Mouse (Mus musculus): ENCODE data around the gene Fkrp. TPM values are rescaled to one million over a fixed set of nuclear protein-coding genes. Genes with fewer than 3 reads are reported as not detected.

The Fkrp gene
- polyA plus RNA-seq, 2 experiments, result 26.9 to 29.9 TPM

DNA sequence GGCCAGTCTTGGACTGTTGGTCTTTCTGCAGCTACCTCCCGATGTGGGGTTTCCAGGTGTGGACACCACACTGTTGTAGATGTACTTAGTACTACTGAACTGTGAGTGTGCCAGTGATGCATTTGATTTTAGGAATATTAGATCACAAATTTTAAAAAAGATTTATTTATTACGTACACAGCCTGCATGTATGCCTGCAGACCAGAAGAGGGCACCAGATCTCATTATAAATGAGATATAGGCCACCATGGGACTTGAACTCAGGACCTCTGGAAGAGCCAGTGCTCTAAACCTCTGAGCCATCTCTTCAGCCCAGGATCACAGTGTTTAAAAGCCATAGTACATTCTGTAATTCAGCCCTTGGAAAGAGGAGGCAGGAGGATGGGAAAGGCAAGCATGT, 4.0 kb downstream of the Fkrp start:
- Histone ChIP-seq H3K4me2 (replicated peaks; ENCODE audit: low read depth, low read length, severe bottlenecking) (no peak overlapping the region), H3K4me1 (ENCODE audit: control insufficient read depth, insufficient read depth, low read length) (peaks cover 26% of the 10 kb centered on the region), H3K27ac (replicated peaks; ENCODE audit: low read depth, low read length) (no peak overlapping the region), H3K9ac (ENCODE audit: low read depth, low read length, severe bottlenecking) (no peak overlapping the region), H3K27me3 (ENCODE audit: control insufficient read depth, insufficient read depth, low read length) (peaks cover 21% of the 10 kb centered on the region), H3K4me3 (replicated peaks; ENCODE audit: low read length) (no peak overlapping the region), H3K9me3 (ENCODE audit: control insufficient read depth, low read length) (no peaks in the 10 kb centered on the region), H3K36me3 (ENCODE audit: control insufficient read depth, insufficient read depth, low read length) (peaks cover 32% of the 10 kb centered on the region)
- ATAC-seq (ENCODE audit: low FRiP score, low read depth) (no peak), DNase-seq (ENCODE audit: low spot score) (no peak)
- no peak for TF ChIP-seq POLR2A (IDR thresholded peaks at IDR 0.05; ENCODE audit: borderline replicate concordance, extremely low read depth, insufficient read depth, insufficient read length)
- WGBS, result 79% methylated on average over 2 of the region's 2 CpGs

DNA sequence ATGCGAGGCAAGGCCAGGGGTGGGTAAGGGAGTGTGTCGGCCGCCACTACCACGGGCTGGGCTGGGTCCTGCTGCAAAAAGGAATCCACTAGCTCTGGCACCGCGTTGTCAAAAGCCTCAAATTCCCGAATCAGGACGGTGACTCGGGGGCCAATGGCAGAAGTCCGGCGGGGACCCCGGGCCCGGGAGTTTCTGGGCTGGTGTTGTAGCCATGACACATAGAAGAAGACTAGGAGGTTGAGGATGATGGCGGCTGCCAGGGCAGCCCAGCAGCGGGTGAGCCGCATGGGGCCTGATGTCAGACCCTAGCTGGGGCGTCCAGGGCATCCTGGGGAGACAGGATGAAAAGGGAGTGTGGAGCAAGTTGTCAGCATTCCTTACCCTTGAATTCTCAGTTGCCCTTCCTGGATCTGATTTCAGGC, 4.9 kb downstream of the Fkrp start:
- peaks cover 22% of the 10 kb centered on the region for H3K4me1 ChIP-seq (ENCODE audit: control insufficient read depth, insufficient read depth, low read length)
- 11% methylated on average over 17 of the region's 17 CpGs for WGBS
- H3K36me3 ChIP-seq (ENCODE audit: control insufficient read depth, insufficient read depth, low read length), result peaks cover 36% of the 10 kb centered on the region
- peak overlapping the region; percentile 46 for H3K4me3 ChIP-seq (replicated peaks; ENCODE audit: low read length)
- peaks cover 21% of the 10 kb centered on the region for H3K27me3 ChIP-seq (ENCODE audit: control insufficient read depth, insufficient read depth, low read length)
- DNase-seq (ENCODE audit: low spot score) (no peak), ATAC-seq (ENCODE audit: low FRiP score, low read depth) (no peak)
- no peaks in the 10 kb centered on the region for H3K9me3 ChIP-seq (ENCODE audit: control insufficient read depth, low read length)
- no peak for TF ChIP-seq POLR2A (IDR thresholded peaks at IDR 0.05; ENCODE audit: borderline replicate concordance, extremely low read depth, insufficient read depth, insufficient read length)
- peak overlapping the region; percentile 96 for H3K4me2 ChIP-seq (replicated peaks; ENCODE audit: low read depth, low read length, severe bottlenecking)
- H3K27ac ChIP-seq (replicated peaks; ENCODE audit: low read depth, low read length), result no peak overlapping the region
- H3K9ac ChIP-seq (ENCODE audit: low read depth, low read length, severe bottlenecking), result peak overlapping the region; percentile 50; the same call in 1 of the 2 replicates

GRCm38 (mm10) chr7:16810920-16811648, 5.4 kb downstream of the Fkrp start:
- Histone ChIP-seq H3K9me3 (ENCODE audit: control insufficient read depth, low read length) (no peaks in the 10 kb centered on the region), H3K4me3 (replicated peaks; ENCODE audit: low read length) (peak overlapping the region; percentile 46), H3K9ac (ENCODE audit: low read depth, low read length, severe bottlenecking) (peak overlapping the region; percentile 50), H3K4me2 (replicated peaks; ENCODE audit: low read depth, low read length, severe bottlenecking) (peak overlapping the region; percentile 96), H3K27me3 (ENCODE audit: control insufficient read depth, insufficient read depth, low read length) (peaks cover 21% of the 10 kb centered on the region), H3K4me1 (ENCODE audit: control insufficient read depth, insufficient read depth, low read length) (peaks cover 22% of the 10 kb centered on the region), H3K36me3 (ENCODE audit: control insufficient read depth, insufficient read depth, low read length) (peaks cover 36% of the 10 kb centered on the region), H3K27ac (replicated peaks; ENCODE audit: low read depth, low read length) (no peak overlapping the region)
- DNase-seq (ENCODE audit: low spot score) (peak; percentile 45), ATAC-seq (ENCODE audit: low FRiP score, low read depth) (no peak)
- TF ChIP-seq POLR2A (IDR thresholded peaks at IDR 0.05; ENCODE audit: borderline replicate concordance, extremely low read depth, insufficient read depth, insufficient read length), result no peak
- WGBS, result 4% methylated on average over 90 of the region's 90 CpGs

- Histone ChIP-seq H3K27me3 (ENCODE audit: control insufficient read depth, insufficient read depth, low read length) (peaks cover 21% of the 10 kb centered on the region), H3K4me1 (ENCODE audit: control insufficient read depth, insufficient read depth, low read length) (peaks cover 18% of the 10 kb centered on the region), H3K36me3 (ENCODE audit: control insufficient read depth, insufficient read depth, low read length) (peaks cover 36% of the 10 kb centered on the region), H3K4me2 (replicated peaks; ENCODE audit: low read depth, low read length, severe bottlenecking) (peak overlapping the region; percentile 96), H3K27ac (replicated peaks; ENCODE audit: low read depth, low read length) (no peak overlapping the region), H3K4me3 (replicated peaks; ENCODE audit: low read length) (peak overlapping the region; percentile 46), H3K9ac (ENCODE audit: low read depth, low read length, severe bottlenecking) (peak overlapping the region; percentile 50), H3K9me3 (ENCODE audit: control insufficient read depth, low read length) (no peaks in the 10 kb centered on the region)
- DNase-seq (ENCODE audit: low spot score) (no peak), ATAC-seq (ENCODE audit: low FRiP score, low read depth) (no peak)
- 46% methylated on average over 28 of the region's 28 CpGs for WGBS
- TF ChIP-seq POLR2A (IDR thresholded peaks at IDR 0.05; ENCODE audit: borderline replicate concordance, extremely low read depth, insufficient read depth, insufficient read length), result no peak
Measured at GRCm38 (mm10) chr7:16810399-16810919, 6.1 kb downstream of the Fkrp start.

GRCm38 (mm10) chr7:16809739-16810138, 6.8 kb downstream of the Fkrp start:
- peaks cover 36% of the 10 kb centered on the region for H3K36me3 ChIP-seq (ENCODE audit: control insufficient read depth, insufficient read depth, low read length)
- no peak overlapping the region for H3K27ac ChIP-seq (replicated peaks; ENCODE audit: low read depth, low read length)
- ATAC-seq (ENCODE audit: low FRiP score, low read depth) (peak; percentile 32; the same call in 1 of the 2 replicates), DNase-seq (ENCODE audit: low spot score) (peak; percentile 70)
- H3K4me2 ChIP-seq (replicated peaks; ENCODE audit: low read depth, low read length, severe bottlenecking), result no peak overlapping the region
- H3K4me3 ChIP-seq (replicated peaks; ENCODE audit: low read length), result no peak overlapping the region
- peaks cover 21% of the 10 kb centered on the region for H3K27me3 ChIP-seq (ENCODE audit: control insufficient read depth, insufficient read depth, low read length)
- H3K9me3 ChIP-seq (ENCODE audit: control insufficient read depth, low read length), result no peaks in the 10 kb centered on the region
- H3K9ac ChIP-seq (ENCODE audit: low read depth, low read length, severe bottlenecking), result no peak overlapping the region
- TF ChIP-seq POLR2A (IDR thresholded peaks at IDR 0.05; ENCODE audit: borderline replicate concordance, extremely low read depth, insufficient read depth, insufficient read length), result no peak
- H3K4me1 ChIP-seq (ENCODE audit: control insufficient read depth, insufficient read depth, low read length), result peaks cover 14% of the 10 kb centered on the region
- 29% methylated on average over 10 of the region's 10 CpGs for WGBS

Data from limb, embryonic 14.5 days (tissue).